Mouse (Mus musculus) heart, postnatal 4 days (tissue): ENCODE results near the gene Eif4e. TPM values are rescaled to one million over a fixed set of nuclear protein-coding genes. Genes with fewer than 3 reads are reported as not detected.
"Not testable (repeated sequence)": the region's sequence is repeated elsewhere in the genome, so short reads cannot be mapped to it uniquely, and the experiment has no call there.

ENCODE experiments used
- DNase-seq: peaks from one replicate; pipeline ENCODE4 v3.0.0; 2021
- total RNA-seq, 2 experiments: library from RNA; stranded (reverse); gene quantifications; 2 replicates each; pipeline ENCODE4 v1.2.3; 2021

The Eif4e gene
- total RNA-seq, 2 experiments from 2014 or later, result 146 to 150 TPM

GRCm38 (mm10) chr3:138519218-138519617 lies 6.8 kb upstream of the Eif4e start:
- DNase-seq, result no peak

- DNase-seq, result no peak
Measured at GRCm38 (mm10) chr3:138523956-138524355, 2.0 kb upstream of the Eif4e start.

- no peak for DNase-seq
Measured at GRCm38 (mm10) chr3:138525494-138525893, 485 bp upstream of the Eif4e start.

- peak; percentile 97 for DNase-seq
Measured at GRCm38 (mm10) chr3:138526916-138527666, 1.1 kb downstream of the Eif4e start.

- peak; percentile 81 for DNase-seq
Measured at GRCm38 (mm10) chr3:138527667-138528231, 1.8 kb downstream of the Eif4e start.

- no peak for DNase-seq
Measured at GRCm38 (mm10) chr3:138528265-138528664, 2.3 kb downstream of the Eif4e start.

GRCm38 (mm10) chr3:138530578-138531478 lies 4.8 kb downstream of the Eif4e start:
- no peak for DNase-seq

GRCm38 (mm10) chr3:138531479-138532181 lies 5.7 kb downstream of the Eif4e start:
- no peak for DNase-seq

- no peak for DNase-seq
Measured at GRCm38 (mm10) chr3:138532764-138533163, 6.8 kb downstream of the Eif4e start.

GRCm38 (mm10) chr3:138536031-138536430 lies 10.1 kb downstream of the Eif4e start:
- no peak for DNase-seq

- no peak for DNase-seq
Measured at GRCm38 (mm10) chr3:138542621-138543020, 16.6 kb downstream of the Eif4e start.

- no peak for DNase-seq
Measured at GRCm38 (mm10) chr3:138544117-138544516, 18.1 kb downstream of the Eif4e start.

- no peak for DNase-seq
Measured at GRCm38 (mm10) chr3:138546678-138547077, 20.7 kb downstream of the Eif4e start.

- no peak for DNase-seq
Measured at GRCm38 (mm10) chr3:138549045-138549444, 23.1 kb downstream of the Eif4e start.

GRCm38 (mm10) chr3:138550336-138551123 lies 24.6 kb downstream of the Eif4e start:
- DNase-seq, result no peak

- not testable (repeated sequence) for DNase-seq
Measured at GRCm38 (mm10) chr3:138555279-138555678, 29.3 kb downstream of the Eif4e start.

GRCm38 (mm10) chr3:138558529-138558928 lies 32.5 kb downstream of the Eif4e start:
- peak; percentile 27 for DNase-seq

GRCm38 (mm10) chr3:138560242-138560641 lies 34.3 kb downstream of the Eif4e start:
- no peak for DNase-seq

- no peak for DNase-seq
Measured at GRCm38 (mm10) chr3:138560886-138561285, 34.9 kb downstream of the Eif4e start.

- DNase-seq, result no peak
Measured at GRCm38 (mm10) chr3:138578867-138579266, 52.9 kb downstream of the Eif4e start.

- DNase-seq, result no peak
Measured at GRCm38 (mm10) chr3:138586213-138586612, 60.2 kb downstream of the Eif4e start.

GRCm38 (mm10) chr3:138587137-138587536 lies 61.2 kb downstream of the Eif4e start:
- DNase-seq, result no peak
